Mouse (Mus musculus): Measurements from ENCODE around the gene Gm9857.

DNA sequence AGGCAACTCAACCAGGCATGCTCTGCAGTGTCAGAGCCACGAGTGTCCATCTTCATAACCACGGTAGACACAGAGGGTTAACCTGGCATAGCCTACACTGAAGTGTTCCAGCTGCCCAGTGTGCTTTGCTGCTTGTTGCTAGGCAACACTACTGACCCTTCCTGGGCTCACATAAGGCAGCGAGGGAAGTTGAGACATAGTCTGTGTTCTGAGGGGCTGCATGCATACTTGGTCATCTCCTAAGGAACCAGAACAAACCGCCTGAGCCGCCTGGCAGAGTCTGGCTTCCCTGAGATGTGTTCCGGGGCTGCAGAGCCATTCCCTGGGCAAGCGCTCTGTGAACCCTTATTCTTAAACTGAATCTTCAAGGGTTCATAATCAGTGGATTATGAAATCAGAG is 21.0 kb upstream of the Gm9857 start:
- TF ChIP-seq CTCF (IDR thresholded peaks at IDR 0.05; ENCODE audit: low read depth) (no peak), EP300 (optimal IDR thresholded peaks at IDR 0.05) (no peak)
